Comparison of ENCODE assay signal across 11 mouse cellular contexts in the genomic region with DNA sequence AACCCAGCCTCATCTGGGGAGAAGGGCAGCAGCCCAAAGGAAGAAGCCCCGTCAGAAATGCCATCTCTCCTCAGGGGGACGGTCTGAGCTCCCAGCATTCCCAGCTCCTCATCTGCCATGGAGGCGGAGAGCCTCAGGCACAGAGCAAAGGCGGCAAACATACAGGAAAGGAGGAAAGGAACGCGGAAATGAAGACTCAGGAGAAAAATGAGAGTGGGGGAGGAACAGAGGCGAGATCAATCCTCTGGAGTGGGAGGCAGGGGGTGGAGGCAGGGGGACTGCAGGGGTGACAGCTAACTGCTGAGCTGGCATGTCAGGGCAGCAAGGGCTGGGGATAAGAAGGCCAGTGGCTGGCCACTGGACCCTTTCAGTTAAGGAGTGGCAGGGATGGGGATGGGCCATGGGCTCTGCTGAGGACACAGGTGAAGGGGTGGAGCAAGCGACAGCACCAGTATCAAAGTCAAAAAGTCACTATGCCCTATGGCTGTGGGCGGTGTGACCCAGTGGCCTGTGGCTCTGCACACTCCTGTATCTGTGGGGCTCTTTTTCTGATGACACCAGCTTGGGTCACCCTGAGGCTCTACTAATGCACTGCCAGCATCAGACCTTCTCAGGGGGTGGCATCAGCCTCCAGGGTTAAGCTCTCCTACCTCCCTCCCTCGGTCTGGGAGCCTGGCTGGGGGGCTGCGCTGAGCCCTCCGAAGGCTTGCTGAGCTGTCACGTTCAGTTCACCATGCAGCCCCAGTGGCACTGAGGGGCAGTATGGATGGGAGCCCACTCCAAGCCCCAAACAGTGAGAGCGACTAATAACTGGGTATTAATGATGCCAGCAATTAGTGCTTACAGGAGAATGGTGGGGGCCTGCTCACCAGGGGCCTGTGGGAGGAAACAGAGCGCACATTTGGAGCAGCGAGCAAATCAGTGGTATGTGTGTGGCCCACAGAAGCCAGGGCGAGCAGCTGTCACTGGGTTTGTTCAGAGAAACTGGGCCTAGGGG.
DNase-seq lines count a peak whose midpoint lies in the region; ATAC-seq and TF ChIP-seq lines count a peak whose summit lies in the region.
"Had no signal": no experiment of that assay in that cellular context is flagged by ENCODE, and none has a peak within 500 bp of the region (broad histone marks: within the 10 kb centered on the region; RNA-seq: fewer than 3 reads in every experiment).

No protein-coding gene starts in this region.

- intact Hi-C loops in heart, postnatal 10 days (cut with DNase I), result no loop called here
- intact Hi-C loops in heart, postnatal 36 days (cut with DNase I), result no loop called here

- 71% methylated on average over 17 of the region's 17 CpGs for WGBS in heart, embryonic 11.5 days (ENCODE audit: insufficient replicate concordance)
- 64% methylated on average over 17 of the region's 17 CpGs for WGBS in embryonic facial prominence, embryonic 10.5 days
- 51% methylated on average over 17 of the region's 17 CpGs for WGBS in hindbrain, postnatal 0 days
- WGBS in midbrain, embryonic 16.5 days, result 56% methylated on average over 17 of the region's 17 CpGs

- no peak overlapping the region for H3K27ac ChIP-seq in heart, embryonic 11.5 days (ENCODE audit: low read depth, low read length)
- peak overlapping the region; percentile 57; the same call in 1 of the 2 replicates for H3K27ac ChIP-seq in embryonic facial prominence, embryonic 10.5 days (replicated peaks)
- no peak overlapping the region for H3K27ac ChIP-seq in hindbrain, postnatal 0 days
- H3K27ac ChIP-seq in midbrain, embryonic 16.5 days (ENCODE audit: low read length), result 0 out of 2 replicates have a peak overlapping the region, but pooled peaks have one; percentile 17

- no peaks in the 10 kb centered on the region for H3K36me3 ChIP-seq in heart, embryonic 11.5 days (ENCODE audit: control insufficient read depth, insufficient read depth, low read length)
- no peaks in the 10 kb centered on the region for H3K36me3 ChIP-seq in embryonic facial prominence, embryonic 10.5 days (replicated peaks)
- no peaks in the 10 kb centered on the region for H3K36me3 ChIP-seq in hindbrain, postnatal 0 days (ENCODE audit: insufficient read depth, low read length)
- no peaks in the 10 kb centered on the region for H3K36me3 ChIP-seq in midbrain, embryonic 16.5 days (ENCODE audit: control insufficient read depth, insufficient read depth, low read length)

- DNase-seq in heart, postnatal 10 days, result no peak
- DNase-seq in embryonic facial prominence, embryonic 10.5 days (ENCODE audit: low spot score), result no peak
- no peak for DNase-seq in hindbrain, postnatal 0 days (ENCODE audit: low spot score)
- DNase-seq in frontal cortex, postnatal 14 days (ENCODE audit: low spot score in 2 of 2), result no peak
- no peak for DNase-seq in right cerebral cortex, postnatal 36 days (ENCODE audit: low spot score in 2 of 2)
- no peak for DNase-seq in heart, postnatal 36 days
- DNase-seq: gastrocnemius, postnatal 36 days had no signal

- TF ChIP-seq CTCF in hindbrain, postnatal 0 days (IDR thresholded peaks at IDR 0.05; ENCODE audit: low read depth), result no peak

- H3K9me3 ChIP-seq in heart, embryonic 11.5 days (replicated peaks; ENCODE audit: control insufficient read depth, low read length), result no peaks in the 10 kb centered on the region
- H3K9me3 ChIP-seq in embryonic facial prominence, embryonic 10.5 days, result no peaks in the 10 kb centered on the region
- no peaks in the 10 kb centered on the region for H3K9me3 ChIP-seq in hindbrain, postnatal 0 days (ENCODE audit: low read length)
- no peaks in the 10 kb centered on the region for H3K9me3 ChIP-seq in midbrain, embryonic 16.5 days (replicated peaks; ENCODE audit: control insufficient read depth, low read length, poor library complexity, severe bottlenecking)

- H3K27me3 ChIP-seq in heart, embryonic 11.5 days (ENCODE audit: control insufficient read depth, insufficient read depth, low read length), result no peaks in the 10 kb centered on the region
- H3K27me3 ChIP-seq in embryonic facial prominence, embryonic 10.5 days (replicated peaks; ENCODE audit: low read depth, poor library complexity, severe bottlenecking), result no peaks in the 10 kb centered on the region
- H3K27me3 ChIP-seq in hindbrain, postnatal 0 days (ENCODE audit: insufficient read depth, low read length), result no peaks in the 10 kb centered on the region
- H3K27me3 ChIP-seq in midbrain, embryonic 16.5 days (ENCODE audit: control insufficient read depth, insufficient read depth, low read depth, low read length), result no peaks in the 10 kb centered on the region

- H3K4me3 ChIP-seq in heart, embryonic 11.5 days (ENCODE audit: low read depth, low read length), result no peak overlapping the region
- H3K4me3 ChIP-seq in embryonic facial prominence, embryonic 10.5 days, result no peak overlapping the region
- no peak overlapping the region for H3K4me3 ChIP-seq in hindbrain, postnatal 0 days (ENCODE audit: low read length)
- H3K4me3 ChIP-seq in midbrain, embryonic 16.5 days (ENCODE audit: low read depth, low read length), result no peak overlapping the region

- no peak overlapping the region for H3K4me2 ChIP-seq in heart, embryonic 11.5 days
- H3K4me2 ChIP-seq in hindbrain, postnatal 0 days (ENCODE audit: low read depth, low read length), result no peak overlapping the region
- H3K4me2 ChIP-seq in midbrain, embryonic 16.5 days (ENCODE audit: low read length), result no peak overlapping the region

- H3K9ac ChIP-seq in heart, embryonic 11.5 days (ENCODE audit: low read depth, low read length), result no peak overlapping the region
- H3K9ac ChIP-seq in hindbrain, postnatal 0 days (replicated peaks; ENCODE audit: low read length), result no peak overlapping the region
- no peak overlapping the region for H3K9ac ChIP-seq in midbrain, embryonic 16.5 days (ENCODE audit: low read depth, low read length)

- H3K4me1 ChIP-seq in heart, embryonic 11.5 days (ENCODE audit: control insufficient read depth, insufficient read depth, low read length), result peaks cover 4% of the 10 kb centered on the region
- peaks cover 10% of the 10 kb centered on the region for H3K4me1 ChIP-seq in embryonic facial prominence, embryonic 10.5 days
- no peaks in the 10 kb centered on the region for H3K4me1 ChIP-seq in hindbrain, postnatal 0 days (ENCODE audit: insufficient read depth, low read length)
- peaks cover 4% of the 10 kb centered on the region; the same call in 1 of the 2 replicates for H3K4me1 ChIP-seq in midbrain, embryonic 16.5 days (ENCODE audit: control insufficient read depth, insufficient read depth, low read length)

- ATAC-seq in heart, embryonic 11.5 days (replicated peaks; ENCODE audit: insufficient number of reproducible peaks, low FRiP score, low TSS enrichment), result 0 out of 2 replicates have a peak, but pooled peaks have one; percentile 35
- ATAC-seq in hindbrain, postnatal 0 days, result peak; percentile 67; the same call in 1 of the 2 replicates
- ATAC-seq in midbrain, embryonic 16.5 days, result peak; percentile 51; the same call in 1 of the 2 replicates
- ATAC-seq: inflammation-experienced regulatory T-cells, adult 6 months; Patski had no signal

Comparison
In these comparisons a context has a peak if more than half of its experiments do, and no peak if none do; other contexts are left out.
1. H3K27ac ChIP-seq: peak in embryonic facial prominence, embryonic 10.5 days (single experiment) and midbrain, embryonic 16.5 days (single experiment); none in heart, embryonic 11.5 days (single experiment) and hindbrain, postnatal 0 days (single experiment).
2. Peak in every context shown above with its lines, with median percentiles within 50 percentile points of each other: ATAC-seq.